Mouse (Mus musculus) induced T-regulatory cell, adult 2 months (primary cell): ENCODE measurements around the gene Ptprn2.

ENCODE experiments used
- DNase-seq: peaks from one replicate; pipeline ENCODE4 v3.0.0-alpha.2; 2012; ENCODE audit warnings: low read depth

The Ptprn2 gene

GRCm38 (mm10) chr12:117229442-117229841 is 743.9 kb downstream of the Ptprn2 start:
- DNase-seq = no peak

- no peak for DNase-seq
These were observed 744.8 kb downstream of the Ptprn2 start for GRCm38 (mm10) chr12:117230282-117230681.

GRCm38 (mm10) chr12:117231850-117232249 is 746.3 kb downstream of the Ptprn2 start:
- no peak for DNase-seq

- no peak for DNase-seq
These were observed 749.6 kb downstream of the Ptprn2 start for GRCm38 (mm10) chr12:117235114-117235513.

GRCm38 (mm10) chr12:117236020-117236734 is 750.7 kb downstream of the Ptprn2 start:
- no peak for DNase-seq

GRCm38 (mm10) chr12:117236981-117237380 is 751.5 kb downstream of the Ptprn2 start:
- DNase-seq = no peak

- DNase-seq = no peak
These were observed 754.6 kb downstream of the Ptprn2 start for GRCm38 (mm10) chr12:117239927-117240715.

GRCm38 (mm10) chr12:117242181-117242580 is 756.7 kb downstream of the Ptprn2 start:
- no peak for DNase-seq

- no peak for DNase-seq
These were observed 760.5 kb downstream of the Ptprn2 start for GRCm38 (mm10) chr12:117245885-117246478.

- DNase-seq = no peak
These were observed 764.9 kb downstream of the Ptprn2 start for GRCm38 (mm10) chr12:117250465-117250864.

GRCm38 (mm10) chr12:117251663-117252425 is 766.3 kb downstream of the Ptprn2 start:
- no peak for DNase-seq

- no peak for DNase-seq
These were observed 766.9 kb downstream of the Ptprn2 start for GRCm38 (mm10) chr12:117252426-117252779.

- no peak for DNase-seq
These were observed 768.8 kb downstream of the Ptprn2 start for GRCm38 (mm10) chr12:117254356-117254755.

GRCm38 (mm10) chr12:117255325-117255724 is 769.8 kb downstream of the Ptprn2 start:
- DNase-seq = no peak

- DNase-seq = no peak
These were observed 770.3 kb downstream of the Ptprn2 start for GRCm38 (mm10) chr12:117255776-117256342.

- no peak for DNase-seq
These were observed 771.3 kb downstream of the Ptprn2 start for GRCm38 (mm10) chr12:117256849-117257204.

- no peak for DNase-seq
These were observed 771.8 kb downstream of the Ptprn2 start for GRCm38 (mm10) chr12:117257205-117257920.

- DNase-seq = no peak
These were observed 772.5 kb downstream of the Ptprn2 start for GRCm38 (mm10) chr12:117257921-117258497.

GRCm38 (mm10) chr12:117260391-117261164 is 775.1 kb downstream of the Ptprn2 start:
- peak; percentile 3 for DNase-seq

GRCm38 (mm10) chr12:117261165-117261440 is 775.6 kb downstream of the Ptprn2 start:
- DNase-seq = no peak
